Mouse (Mus musculus) NIH3T3 (cell line): ENCODE results near the gene Mfsd9.

Source experiments
- DNase-seq: peaks from one replicate; pipeline ENCODE4 v3.0.0-alpha.2; 2012; ENCODE audit warnings: low read depth

The Mfsd9 gene

DNA sequence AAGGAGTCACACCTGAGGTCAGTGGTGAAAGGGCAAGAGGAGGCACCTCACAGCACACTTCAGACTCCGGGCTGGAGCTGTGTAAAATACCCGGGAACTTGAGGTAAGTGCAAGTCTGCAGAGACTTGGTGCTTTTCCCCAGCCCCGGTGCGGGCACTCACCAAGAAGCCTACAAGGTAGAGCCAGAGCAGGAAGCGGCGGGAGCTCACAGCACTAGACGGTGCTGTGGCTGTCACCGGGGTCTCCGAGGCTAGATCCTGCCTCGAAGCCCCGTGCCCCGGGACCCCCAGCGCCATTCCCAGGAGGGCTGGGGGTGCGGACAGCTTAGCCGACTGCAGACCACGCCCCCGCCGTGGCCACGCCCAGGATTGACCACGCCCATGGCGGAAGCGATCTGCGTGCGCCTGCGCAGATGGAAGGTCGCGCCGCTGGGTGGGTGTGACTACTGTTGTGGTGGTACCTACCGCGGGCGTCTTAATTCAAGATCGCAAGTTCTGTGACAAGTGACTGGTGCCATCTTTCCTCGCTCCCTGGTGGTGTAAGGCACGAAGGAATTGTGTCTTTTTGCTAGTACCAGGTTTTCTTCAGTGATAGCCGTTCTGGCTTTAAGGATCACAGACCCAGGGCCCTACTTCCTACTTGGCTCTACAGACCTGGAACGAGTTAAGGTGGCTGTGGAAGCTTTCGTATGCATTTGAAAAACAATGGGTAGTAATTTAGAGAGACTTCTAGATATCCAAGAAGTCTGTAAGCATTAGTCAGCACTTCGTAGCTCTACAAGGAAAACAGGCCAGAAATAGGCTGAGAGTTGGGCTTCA is at the start of gene Mfsd9:
Gene Mfsd9, minus strand, starts transcription at position 364 of the 818 bp plus-strand sequence.
- DNase-seq, result peak; percentile 95

GRCm38 (mm10) chr1:40835468-40835867 is 45.0 kb upstream of the Mfsd9 start:
- peak; percentile 44 for DNase-seq

DNA sequence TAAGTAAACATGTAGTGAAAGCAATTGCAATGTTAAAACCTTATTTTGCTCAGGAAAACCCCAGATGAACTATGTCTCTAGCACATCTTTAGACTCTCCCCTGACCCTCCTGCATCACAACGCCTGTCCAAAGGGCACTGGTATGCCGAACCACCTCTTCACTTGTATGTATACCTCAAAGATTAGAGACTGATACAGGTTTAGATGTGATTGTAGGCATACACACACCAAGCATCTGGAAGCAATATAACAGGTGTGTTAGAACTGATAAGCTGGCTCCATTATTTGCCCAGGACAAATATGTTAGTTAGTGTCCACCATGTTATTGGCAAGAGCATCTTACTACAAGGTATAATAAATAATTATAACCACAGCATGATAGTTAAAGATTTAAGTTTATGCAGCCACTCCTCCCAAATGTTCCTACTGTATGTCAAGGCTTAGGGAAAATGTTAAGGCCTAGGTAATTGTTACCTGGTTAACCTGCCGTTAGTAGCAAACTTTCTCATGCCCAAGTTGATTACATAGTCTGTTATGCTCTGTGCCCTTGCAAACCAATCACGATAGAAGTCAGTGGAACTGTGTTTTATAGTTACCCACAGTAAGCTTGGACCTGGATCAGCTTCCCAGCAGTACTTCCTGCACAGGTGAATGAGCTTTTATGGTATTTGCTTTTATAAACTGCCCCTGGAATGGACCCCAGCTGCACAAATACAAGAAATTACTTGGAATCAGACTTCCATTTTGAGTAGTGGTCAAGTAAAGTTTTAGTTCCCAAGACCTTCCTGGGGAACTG is 40.4 kb upstream of the Mfsd9 start:
- DNase-seq, result no peak

DNA sequence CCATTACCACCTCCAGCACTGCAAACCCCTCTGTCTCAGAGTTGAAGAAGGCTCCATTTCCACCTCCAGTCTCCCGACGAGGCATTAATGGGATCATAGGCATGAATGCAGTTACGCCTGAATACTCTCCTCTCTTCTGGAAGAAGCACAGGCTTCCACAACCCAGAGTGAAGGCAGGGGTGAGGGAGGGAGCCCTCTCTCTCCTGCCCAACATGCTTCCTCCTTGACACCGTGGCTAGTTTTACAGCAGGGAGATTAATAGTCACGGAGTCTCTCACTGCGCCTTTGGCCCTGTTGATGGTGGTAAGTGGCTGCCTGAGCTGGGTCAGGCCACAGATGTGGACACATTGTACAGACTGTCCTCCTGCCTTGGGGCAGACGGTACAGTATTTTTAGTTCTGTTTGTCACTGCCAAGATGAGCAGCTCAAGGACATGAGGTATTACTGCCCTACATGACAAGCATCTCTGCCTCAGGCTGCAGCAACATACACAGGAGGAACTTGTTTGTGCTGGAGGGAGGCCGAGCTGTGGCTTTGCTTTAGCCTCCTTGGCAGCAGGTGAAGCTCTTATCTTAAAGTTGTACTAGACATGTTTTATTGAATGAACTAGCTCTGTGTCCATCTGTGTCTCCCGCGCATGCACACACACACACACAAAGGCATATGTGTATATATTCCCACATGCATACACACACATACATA is 38.9 kb upstream of the Mfsd9 start:
- no peak for DNase-seq

DNA sequence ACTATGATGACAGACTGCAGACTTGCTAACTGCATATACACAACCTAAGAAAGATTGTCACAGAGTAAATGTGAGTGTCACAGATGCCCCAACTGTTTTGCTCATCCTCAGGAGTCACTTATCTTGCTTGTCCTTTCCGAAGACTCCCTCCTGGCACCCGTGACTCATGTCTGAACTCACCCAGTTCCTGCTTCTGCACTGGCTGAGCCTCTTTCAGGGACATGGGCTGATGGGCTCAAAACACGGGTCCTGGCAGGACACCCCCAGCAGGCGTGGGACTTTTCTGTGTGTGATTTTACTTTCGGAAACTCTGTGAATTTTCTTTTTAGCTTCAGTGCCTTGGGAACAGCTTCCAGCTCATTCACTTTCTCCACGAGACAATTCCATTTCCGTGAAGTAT is 35.3 kb upstream of the Mfsd9 start:
- no peak for DNase-seq

DNA sequence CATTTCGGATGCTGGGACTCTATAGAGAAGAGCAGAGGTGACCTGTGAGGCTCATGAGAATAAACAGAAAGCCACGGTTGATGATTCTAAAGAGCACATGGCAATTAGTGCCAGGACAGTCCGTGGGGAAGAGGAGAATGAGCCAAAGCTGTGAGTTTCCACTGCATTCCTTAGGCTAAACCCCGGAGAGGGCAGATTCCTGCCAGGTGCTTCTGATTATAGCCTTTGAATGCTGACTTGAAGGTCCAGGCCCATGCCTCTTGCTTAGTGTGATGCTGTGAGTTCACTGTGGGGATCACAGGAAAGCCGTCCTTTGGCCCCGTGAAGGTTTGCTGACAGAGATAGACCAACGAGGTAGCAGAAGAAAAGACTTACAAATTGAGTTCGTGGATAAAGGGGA is 34.4 kb upstream of the Mfsd9 start:
- peak; percentile 56 for DNase-seq

DNA sequence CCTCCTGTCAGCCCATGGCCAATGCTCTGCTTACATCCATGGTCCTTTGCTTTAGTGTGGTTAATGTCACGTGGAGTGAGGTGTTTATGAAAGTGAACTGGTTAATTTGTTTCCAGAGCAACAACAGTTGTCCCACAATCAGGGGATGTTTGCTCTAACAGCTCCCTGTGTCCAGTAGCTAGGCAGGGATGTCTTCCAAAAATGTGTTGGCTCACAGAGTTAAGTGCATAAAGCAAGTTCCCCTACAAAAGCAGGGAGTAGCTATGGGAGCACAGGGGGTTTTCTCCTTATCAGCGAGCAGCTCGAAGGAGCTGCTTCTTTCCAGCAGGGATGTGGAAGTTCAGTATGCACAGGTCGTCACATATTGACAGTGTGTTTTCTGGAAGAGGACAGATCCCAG is 34.0 kb upstream of the Mfsd9 start:
- peak; percentile 14 for DNase-seq

DNA sequence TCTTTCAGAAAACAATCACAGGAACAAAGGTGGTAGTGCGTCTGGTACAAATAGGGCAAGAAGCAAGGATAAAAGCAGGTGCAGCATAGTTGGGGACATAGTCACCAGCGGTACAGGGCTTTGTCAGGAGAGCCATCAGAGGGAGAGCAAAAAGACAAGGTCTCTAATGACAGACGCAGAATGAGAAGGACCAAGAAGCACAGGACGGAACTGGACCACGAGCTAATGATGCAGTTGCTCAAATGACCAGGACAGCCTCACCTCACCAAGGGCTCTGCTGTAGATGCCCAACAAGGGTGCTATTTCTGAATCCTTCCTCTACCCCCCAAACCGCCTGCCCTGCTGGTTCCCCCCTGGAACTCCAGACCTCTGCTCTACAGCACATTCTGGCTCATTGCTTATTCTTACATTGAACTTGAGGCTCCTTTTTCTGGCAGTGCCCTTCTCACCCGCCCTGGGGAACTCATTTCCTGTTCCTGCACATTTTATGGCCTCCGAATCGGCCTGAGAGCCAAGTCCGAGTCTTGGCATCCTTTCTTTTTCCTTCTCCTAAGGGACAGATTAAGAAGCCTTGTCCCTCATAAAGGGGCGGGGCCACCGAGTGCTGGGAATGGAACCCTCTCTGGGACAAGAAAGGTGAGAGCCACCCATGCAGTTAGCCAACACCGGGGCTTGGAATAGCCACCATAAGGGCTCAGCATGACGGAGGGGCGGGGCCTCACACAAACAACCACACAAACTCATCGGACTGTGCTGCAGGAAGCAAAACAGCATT is 24.8 kb upstream of the Mfsd9 start:
- DNase-seq, result no peak

DNA sequence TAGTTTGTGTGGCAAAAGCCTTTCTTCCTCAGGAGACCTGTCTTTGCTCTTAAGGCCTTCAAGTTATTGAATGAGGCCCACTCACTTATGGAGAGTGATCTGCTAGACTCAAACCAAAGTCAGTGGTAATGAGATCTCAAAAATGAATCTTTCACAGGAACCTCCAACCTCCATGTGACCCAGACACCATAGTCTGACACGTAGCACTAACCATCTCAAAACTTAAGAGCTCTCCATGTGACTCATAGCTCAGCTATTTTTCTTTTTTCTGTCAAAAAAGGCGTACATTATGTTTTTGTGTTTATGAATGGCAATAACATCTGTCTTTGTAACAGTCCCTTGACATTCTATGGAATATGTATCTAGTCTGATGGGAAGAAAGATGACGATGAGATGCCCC is 18.2 kb upstream of the Mfsd9 start:
- peak; percentile 38 for DNase-seq

DNA sequence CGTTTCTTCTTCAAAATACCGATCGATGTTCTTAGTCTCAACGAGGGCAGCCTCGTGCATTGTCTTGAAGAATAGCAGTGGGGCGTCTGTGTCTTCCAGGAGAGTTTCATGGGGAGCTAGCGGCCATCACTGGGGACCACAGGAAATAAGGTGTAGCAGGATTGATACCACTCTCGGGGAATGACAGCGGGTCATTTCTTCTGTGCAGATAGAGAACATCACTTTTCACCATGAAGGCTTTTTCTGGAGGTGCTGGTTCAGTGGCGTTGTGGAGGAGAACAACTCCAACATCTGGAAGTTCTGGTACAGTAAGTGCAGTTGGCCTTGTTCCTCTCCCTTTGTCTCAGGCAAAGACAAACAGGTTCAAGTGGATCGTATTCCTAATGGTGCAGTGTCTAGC is 15.4 kb upstream of the Mfsd9 start:
- no peak for DNase-seq

DNA sequence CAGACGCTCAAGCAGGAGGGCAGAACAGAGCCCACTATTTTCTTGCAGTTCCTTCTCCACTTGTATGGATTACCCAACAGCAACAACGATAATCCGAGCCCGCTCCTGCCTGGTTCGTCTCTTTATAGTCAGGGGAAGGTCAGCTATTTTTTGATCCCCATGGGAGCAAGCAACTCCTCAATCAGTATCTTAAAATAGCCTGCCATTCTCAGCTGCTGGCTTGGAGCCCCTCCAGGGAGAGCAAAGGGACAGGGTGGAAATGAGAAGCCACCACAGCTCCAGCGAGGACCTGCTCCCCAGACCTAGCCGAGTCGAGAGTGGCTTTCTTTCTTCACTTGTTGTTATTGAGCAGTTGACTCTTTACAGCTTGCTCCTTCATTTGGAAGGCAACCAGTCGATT is 14.9 kb upstream of the Mfsd9 start, which contains the start of gene Tmem182:
Gene Tmem182, plus strand, starts transcription at position 251 of the 400 bp plus-strand sequence.
- DNase-seq, result no peak

- DNase-seq, result no peak
Measured at GRCm38 (mm10) chr1:40804118-40804517, 13.6 kb upstream of the Mfsd9 start.

DNA sequence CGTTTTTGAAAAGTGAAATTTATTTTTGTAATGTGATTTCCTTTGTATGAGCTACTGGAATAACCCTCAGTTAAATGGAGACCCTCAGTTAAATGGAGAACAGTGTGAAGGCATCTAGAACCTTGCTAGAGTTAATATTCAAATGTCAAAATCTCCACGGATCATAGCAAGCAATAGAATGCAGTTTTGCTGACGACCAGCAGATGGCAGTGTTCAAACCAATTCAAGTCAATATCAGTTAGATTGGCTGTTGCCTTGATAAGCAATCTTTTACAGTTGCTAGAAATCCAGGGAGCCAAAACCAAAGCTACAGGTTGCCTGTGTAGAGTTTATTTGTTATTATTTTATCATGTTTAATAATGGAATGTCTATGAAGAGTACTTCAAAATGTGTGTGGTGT is 12.3 kb upstream of the Mfsd9 start:
- DNase-seq, result peak; percentile 83

DNA sequence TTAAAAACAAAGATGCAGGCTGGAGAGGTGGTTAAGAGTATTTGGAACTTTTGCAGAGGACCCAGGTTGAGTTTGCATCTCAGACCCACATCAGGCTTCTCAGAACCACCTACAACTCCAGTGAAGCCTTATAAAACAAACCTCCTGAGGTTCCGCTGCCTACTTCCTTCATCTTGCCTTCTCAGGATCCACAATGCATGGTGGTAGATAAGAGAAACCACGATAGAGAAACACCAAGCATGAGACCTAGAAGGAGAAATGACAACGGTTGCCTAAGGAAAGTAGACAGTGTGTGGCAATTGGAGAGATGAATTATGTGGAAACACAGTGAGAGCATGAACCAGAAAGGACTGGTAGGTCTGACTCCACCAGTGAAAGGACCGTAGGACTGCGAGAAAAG is 10.4 kb upstream of the Mfsd9 start:
- DNase-seq, result no peak

DNA sequence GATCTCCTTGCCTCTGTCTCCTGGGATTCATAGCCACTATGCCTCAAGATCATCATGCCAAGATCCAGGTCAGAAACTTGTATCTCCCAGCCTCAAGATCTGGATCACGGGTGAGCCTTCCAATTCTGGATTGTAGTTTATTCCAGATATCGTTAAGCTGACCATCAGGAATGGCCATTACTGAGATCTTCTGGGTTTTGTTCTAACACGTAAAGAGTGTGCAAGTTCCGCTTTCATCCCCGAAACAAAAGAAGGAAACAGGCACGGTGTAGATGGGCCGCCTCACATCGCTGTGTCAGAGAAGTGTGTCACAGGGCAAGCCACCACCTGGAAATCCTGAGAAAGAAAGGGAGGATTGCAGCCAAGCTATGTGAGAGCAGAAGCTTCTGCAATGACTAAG is 8.6 kb upstream of the Mfsd9 start:
- DNase-seq, result no peak

DNA sequence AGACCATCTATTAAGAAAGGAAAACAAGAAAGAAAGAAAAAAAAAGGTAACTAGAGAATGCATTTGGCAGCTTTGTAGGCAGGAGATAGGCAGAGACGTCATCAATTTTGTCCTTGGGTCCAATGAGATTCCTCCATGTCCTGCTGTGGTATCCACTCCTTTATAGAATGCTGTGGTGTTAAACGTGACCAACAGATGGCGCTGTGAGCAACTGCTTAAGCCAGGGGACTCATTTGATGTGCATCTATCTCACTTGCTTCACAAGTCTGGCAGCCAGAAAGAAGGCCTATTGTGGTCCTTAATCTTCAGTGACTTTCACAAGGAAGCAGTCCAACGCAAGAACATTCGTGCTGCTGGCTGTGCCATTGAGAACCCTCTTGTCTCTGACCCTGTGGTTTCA is 6.9 kb upstream of the Mfsd9 start:
- peak; percentile 89 for DNase-seq

GRCm38 (mm10) chr1:40795508-40795907 is 5.0 kb upstream of the Mfsd9 start:
- DNase-seq, result no peak

DNA sequence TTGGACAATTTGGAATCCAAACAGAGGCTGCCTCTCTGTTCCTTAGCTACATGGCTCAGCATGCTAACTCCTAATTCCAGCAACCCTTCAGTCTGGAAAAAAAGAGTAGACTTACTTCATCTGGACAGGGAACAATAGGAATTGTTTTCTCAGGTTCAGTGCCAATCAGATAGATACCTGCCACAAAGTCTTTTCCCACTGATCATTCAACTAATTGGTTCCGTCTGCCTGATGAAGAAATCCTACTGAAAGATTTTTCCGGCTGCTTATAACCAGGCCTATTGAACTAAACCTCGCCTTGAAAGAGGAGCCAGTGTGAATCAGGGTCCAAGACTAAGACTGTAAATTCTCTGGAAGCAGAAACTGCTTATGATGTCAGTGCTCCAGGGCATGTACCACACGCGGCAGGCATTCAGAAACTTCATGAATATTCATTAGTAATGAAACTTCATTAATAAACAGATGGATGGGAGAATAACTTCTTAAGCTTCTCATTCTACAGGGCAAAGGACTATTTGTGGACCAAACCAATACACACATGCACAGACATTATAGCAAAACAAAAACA is 737 bp downstream of the Mfsd9 start:
- DNase-seq, result peak; percentile 82

DNA sequence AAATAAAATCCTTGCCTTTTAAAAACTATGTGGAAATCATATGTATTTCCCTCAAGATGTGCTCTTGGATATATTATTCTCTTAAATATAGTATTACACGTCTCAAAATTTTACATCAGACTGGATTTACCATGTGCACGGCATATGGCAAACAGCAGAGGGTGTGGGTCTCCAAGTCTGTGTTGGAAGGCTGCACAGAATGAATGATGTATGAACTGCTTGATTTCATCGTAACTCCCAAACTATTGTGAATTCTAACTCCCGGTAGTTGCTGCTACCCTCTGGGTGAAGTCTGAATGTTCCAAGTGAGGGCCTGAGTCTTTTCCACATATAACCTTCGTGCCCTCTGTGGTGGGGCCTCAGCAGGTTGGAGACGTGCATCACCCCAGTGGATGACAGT is 1.5 kb downstream of the Mfsd9 start:
- peak; percentile 27 for DNase-seq

GRCm38 (mm10) chr1:40785876-40786445 is 4.5 kb downstream of the Mfsd9 start:
- DNase-seq, result no peak

DNA sequence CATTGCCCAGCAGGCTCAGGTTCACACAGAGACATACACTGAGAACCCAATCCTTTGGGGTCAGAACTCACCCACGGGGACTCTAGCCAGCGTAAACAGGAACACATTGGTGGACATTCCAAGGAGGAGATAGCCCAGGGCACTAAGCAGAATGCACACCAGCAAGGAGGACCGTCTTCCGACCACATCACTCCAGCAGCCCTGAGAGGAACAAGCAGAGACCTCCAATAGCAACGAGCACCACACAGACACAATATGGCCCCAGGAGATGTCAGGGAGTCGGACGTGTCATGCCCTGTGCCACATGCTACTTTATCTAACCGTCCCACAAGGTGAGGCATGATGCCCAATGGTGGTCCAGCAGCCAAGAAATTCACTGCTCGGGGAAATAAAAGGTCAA is 6.2 kb downstream of the Mfsd9 start:
- no peak for DNase-seq
